Mouse (Mus musculus) ES-E14 (cell line): Measurements from ENCODE around the gene Dctn1.

Source experiments
- CHD2 ChIP-seq: IDR thresholded peaks from 2 replicates; pipeline ENCODE4 v1.6.1; 2014; ENCODE audit warnings: mild to moderate bottlenecking, low read depth, low read length, inconsistent platforms
- HCFC1 ChIP-seq: IDR thresholded peaks from 2 replicates; pipeline ENCODE4 v1.6.1; 2012; ENCODE audit warnings: low read length, inconsistent platforms, borderline replicate concordance; ENCODE audit not compliant: insufficient read depth
- MAFK ChIP-seq: IDR thresholded peaks from 2 replicates; pipeline ENCODE4 v1.6.1; 2014; ENCODE audit warnings: mild to moderate bottlenecking, low read depth, low read length, inconsistent platforms; ENCODE audit not compliant: insufficient read depth
- ZNF384 ChIP-seq: IDR thresholded peaks from 2 replicates; pipeline ENCODE4 v1.6.1; 2012; ENCODE audit warnings: low read depth, low read length, inconsistent platforms

DNA sequence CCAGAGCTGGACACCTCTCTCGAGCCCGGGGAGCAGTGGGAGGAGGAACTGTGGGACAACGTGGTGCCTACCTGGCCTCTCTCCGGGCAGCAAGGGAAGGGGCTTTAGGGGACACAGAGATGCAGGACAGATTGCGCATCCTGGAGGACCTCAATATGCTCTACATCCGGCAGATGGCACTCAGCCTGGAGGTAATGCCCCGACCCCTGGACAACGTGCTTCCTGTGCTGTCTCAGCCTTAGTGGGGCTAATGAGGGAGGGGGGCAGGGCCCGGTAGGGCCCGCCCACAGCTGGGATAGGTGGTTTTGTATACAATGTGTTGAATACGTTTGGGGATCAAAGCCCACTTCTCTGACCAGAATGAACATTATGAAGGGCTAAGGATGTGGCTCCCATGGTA is 27.7 kb upstream of the Dctn1 start:
- no peak for TF ChIP-seq CHD2
- TF ChIP-seq HCFC1, result no peak
- no peak for TF ChIP-seq MAFK
- no peak for TF ChIP-seq ZNF384
